Mouse (Mus musculus) C2C12 (cell line): ENCODE measurements around the gene Dscaml1.

Experiments used
- CTCF ChIP-seq: IDR thresholded peaks from one replicate; pipeline ENCODE4 v1.5.1; 2011; ENCODE audit not compliant: control insufficient read depth, insufficient read depth, insufficient read length
- MAX ChIP-seq: IDR thresholded peaks from one replicate; pipeline ENCODE4 v1.6.1; 2011; ENCODE audit warnings: mild to moderate bottlenecking, control low read depth
- MYOD1 ChIP-seq: IDR thresholded peaks from one replicate; pipeline ENCODE4 v1.6.1; 2011; ENCODE audit warnings: low read depth; ENCODE audit not compliant: control insufficient read depth, insufficient read length
- MYOG ChIP-seq: IDR thresholded peaks from one replicate; pipeline ENCODE4 v1.6.1; 2011; ENCODE audit not compliant: control insufficient read depth, insufficient read length; ENCODE audit errors: extremely low read depth
- USF1 ChIP-seq: IDR thresholded peaks from one replicate; pipeline ENCODE4 v1.6.1; 2011; ENCODE audit warnings: low read depth, mild to moderate bottlenecking, control low read depth, moderate library complexity

GRCm38 (mm10) chr9:45663386-45664315, 237.2 kb downstream of the Dscaml1 start:
- TF ChIP-seq CTCF, result no peak
- no peak for TF ChIP-seq MAX
- TF ChIP-seq USF1, result no peak
- no peak for TF ChIP-seq MYOG
- TF ChIP-seq MYOD1, result no peak
